Mouse (Mus musculus) thymus, postnatal 0 days (tissue): ENCODE data around the gene Gm21188. TPM values are rescaled to one million over a fixed set of nuclear protein-coding genes. Genes with fewer than 3 reads are reported as not detected.
"Not testable (repeated sequence)": the region's sequence is repeated elsewhere in the genome, so short reads cannot be mapped to it uniquely, and the experiment has no call there.

ENCODE experiments used
- DNase-seq: peaks from one replicate; pipeline ENCODE4 v3.0.0-alpha.2; 2015; ENCODE audit warnings: low spot score
- polyA plus RNA-seq: library from polyadenylated mRNA; unstranded; fragments of >200 nt; fragmentation: Nextera tagmentation; extraction: Ambion mirVana; gene quantifications from 2 replicates; pipeline ENCODE4 v1.2.1, GENCODE M21; 2015

The Gm21188 gene
- polyA plus RNA-seq, 1 experiment from 2014 or later, result 0.69 TPM

GRCm38 (mm10) chr13:120026911-120027310, 25.1 kb downstream of the Gm21188 start, which contains the start of gene Gm36079:
TSS of gene Gm36079 (minus strand) at chr13:120027011.
- not testable (repeated sequence) for DNase-seq

- DNase-seq, result not testable (repeated sequence)
Measured at GRCm38 (mm10) chr13:120026373-120026772, 25.6 kb downstream of the Gm21188 start.

GRCm38 (mm10) chr13:120025576-120025975, 26.4 kb downstream of the Gm21188 start:
- not testable (repeated sequence) for DNase-seq

- DNase-seq, result not testable (repeated sequence)
Measured at GRCm38 (mm10) chr13:120025004-120025403, 27.0 kb downstream of the Gm21188 start.

- DNase-seq, result not testable (repeated sequence)
Measured at GRCm38 (mm10) chr13:120024581-120024980, 27.4 kb downstream of the Gm21188 start.

GRCm38 (mm10) chr13:120021477-120021876, 30.5 kb downstream of the Gm21188 start:
- DNase-seq, result not testable (repeated sequence)

- DNase-seq, result not testable (repeated sequence)
Measured at GRCm38 (mm10) chr13:120015348-120016007, 36.5 kb downstream of the Gm21188 start.

- DNase-seq, result not testable (repeated sequence)
Measured at GRCm38 (mm10) chr13:120013962-120014361, 38.0 kb downstream of the Gm21188 start.

GRCm38 (mm10) chr13:120013544-120013943, 38.5 kb downstream of the Gm21188 start:
- DNase-seq, result not testable (repeated sequence)

- not testable (repeated sequence) for DNase-seq
Measured at GRCm38 (mm10) chr13:120010068-120010467, 41.9 kb downstream of the Gm21188 start.

- not testable (repeated sequence) for DNase-seq
Measured at GRCm38 (mm10) chr13:119999215-119999614, 52.8 kb downstream of the Gm21188 start.

GRCm38 (mm10) chr13:119998442-119999086, 53.4 kb downstream of the Gm21188 start:
- not testable (repeated sequence) for DNase-seq

- not testable (repeated sequence) for DNase-seq
Measured at GRCm38 (mm10) chr13:119991917-119992496, 60.0 kb downstream of the Gm21188 start.

GRCm38 (mm10) chr13:119991264-119991663, 60.7 kb downstream of the Gm21188 start:
- DNase-seq, result not testable (repeated sequence)

Other genes starting within 250 kb of the Gm21188 start
- gene AF067063, start 222.0 kb downstream of the Gm21188 start, polyA plus RNA-seq, result not detected in 2 replicates
- not detected in 2 replicates for gene D13Ertd608e, start 216.2 kb downstream of the Gm21188 start, polyA plus RNA-seq
- gene Tcstv1, start 157.4 kb downstream of the Gm21188 start, polyA plus RNA-seq, result not detected in 2 replicates
- not detected in 2 replicates for gene Gm21761, start 122.9 kb downstream of the Gm21188 start, polyA plus RNA-seq
- not detected in 2 replicates for gene B020031M17Rik, start 101.4 kb downstream of the Gm21188 start, polyA plus RNA-seq
- not detected in 2 replicates for gene Gm36079, start 25.2 kb downstream of the Gm21188 start, polyA plus RNA-seq
- not detected in 2 replicates for gene Gm20767, start 88.1 kb upstream of the Gm21188 start, polyA plus RNA-seq
- gene Gm21818, start 120.2 kb upstream of the Gm21188 start, polyA plus RNA-seq, result not detected in 2 replicates
- 0.35 and 0.39 TPM in 2 replicates for gene Gm21762, start 163.8 kb upstream of the Gm21188 start, polyA plus RNA-seq
- gene Gm21731, start 186.9 kb upstream of the Gm21188 start, polyA plus RNA-seq, result not detected in 2 replicates
- gene AF067061, start 210.9 kb upstream of the Gm21188 start, polyA plus RNA-seq, result not detected in 2 replicates
- 21.9 and 23.9 TPM in 2 replicates for gene BC147527, start 248.2 kb upstream of the Gm21188 start, polyA plus RNA-seq